Mouse (Mus musculus) intestine, embryonic 15.5 days (tissue): ENCODE data around the gene Ndst4. TPM values are rescaled to one million over a fixed set of nuclear protein-coding genes. Genes with fewer than 3 reads are reported as not detected.

Experiments used
- ATAC-seq: fragments of 200-750 bp; cut with Nextera tagmentation; 2 replicates; pipeline ENCODE4 v1.8.0; 2017; ENCODE audit warnings: moderate TSS enrichment, moderate library complexity
- H3K27ac ChIP-seq: fragments of 300-500 bp; sonication (generic); 2 replicates; pipeline ENCODE4 v1.5.1; 2015; ENCODE audit warnings: mild to moderate bottlenecking, inconsistent platforms
- H3K27me3 ChIP-seq: fragments of 300-500 bp; sonication (generic); replicated peaks from 2 replicates; pipeline ENCODE4 v1.6.1; 2015; ENCODE audit warnings: inconsistent platforms
- H3K36me3 ChIP-seq: fragments of 300-500 bp; sonication (generic); 2 replicates; pipeline ENCODE4 v1.6.1; 2015; ENCODE audit warnings: inconsistent platforms
- H3K4me1 ChIP-seq: fragments of 300-500 bp; sonication (generic); replicated peaks from 2 replicates; pipeline ENCODE4 v1.6.1; 2015; ENCODE audit warnings: inconsistent platforms
- H3K4me2 ChIP-seq: fragments of 300-500 bp; sonication (generic); replicated peaks from 2 replicates; pipeline ENCODE4 v1.6.1; 2015; ENCODE audit warnings: mild to moderate bottlenecking, inconsistent platforms
- H3K4me3 ChIP-seq: fragments of 300-500 bp; sonication (generic); replicated peaks from 2 replicates; pipeline ENCODE4 v1.5.1; 2015; ENCODE audit warnings: inconsistent platforms
- H3K9ac ChIP-seq: fragments of 300-500 bp; sonication (generic); 2 replicates; pipeline ENCODE4 v1.6.1; 2015; ENCODE audit warnings: inconsistent platforms
- H3K9me3 ChIP-seq: fragments of 300-500 bp; sonication (generic); 2 replicates; pipeline ENCODE4 v1.6.1; 2016; ENCODE audit warnings: inconsistent platforms
- WGBS: fragments of 180-500 bp; shearing (Covaris S2); methylation state at CpG from one replicate; pipeline ENCODE4 v1.1.7; 2015; 5-methylcytosine and 5-hydroxymethylcytosine counted together
- polyA plus RNA-seq: library from polyadenylated mRNA; unstranded; fragments of >200 nt; fragmentation: Nextera tagmentation; extraction: Ambion mirVana; gene quantifications from 2 replicates; pipeline ENCODE4 v1.2.1, GENCODE M21; 2015

Ndst4 gene
- polyA plus RNA-seq, result 0.62 and 0.81 TPM in 2 replicates

- Histone ChIP-seq H3K9me3 (no peaks in the 10 kb centered on the region), H3K4me1 (no peaks in the 10 kb centered on the region), H3K4me3 (peak within 1 kb of the TSS; percentile 31), H3K4me2 (peak within 1 kb of the TSS; percentile 64), H3K27ac (no peak within 1 kb of the TSS), H3K27me3 (no peaks in the 10 kb centered on the region), H3K9ac (no peak within 1 kb of the TSS), H3K36me3 (no peaks in the 10 kb centered on the region)
- WGBS, result 16% methylated on average over 14 of the region's 14 CpGs
- ATAC-seq, result peak; percentile 63
Measured at GRCm38 (mm10) chr3:125403601-125404396, at the start of gene Ndst4. Ndst4 (plus strand) TSS chr3:125404076.

- H3K27ac ChIP-seq, result no peak overlapping the region
- WGBS, result 67% methylated on average over 3 of the region's 3 CpGs
- H3K9me3 ChIP-seq, result no peaks in the 10 kb centered on the region
- no peaks in the 10 kb centered on the region for H3K36me3 ChIP-seq
- no peak overlapping the region for H3K4me3 ChIP-seq
- no peak overlapping the region for H3K4me2 ChIP-seq
- ATAC-seq, result no peak
- H3K4me1 ChIP-seq, result no peaks in the 10 kb centered on the region
- no peak overlapping the region for H3K9ac ChIP-seq
- H3K27me3 ChIP-seq, result no peaks in the 10 kb centered on the region
Measured at GRCm38 (mm10) chr3:125397443-125397842, 6.4 kb upstream of the Ndst4 start.

GRCm38 (mm10) chr3:125406456-125406855 lies 2.6 kb downstream of the Ndst4 start:
- Histone ChIP-seq H3K4me2 (no peak overlapping the region), H3K27me3 (no peaks in the 10 kb centered on the region), H3K4me1 (no peaks in the 10 kb centered on the region), H3K9ac (no peak overlapping the region), H3K27ac (no peak overlapping the region), H3K36me3 (no peaks in the 10 kb centered on the region), H3K4me3 (no peak overlapping the region), H3K9me3 (no peaks in the 10 kb centered on the region)
- no peak for ATAC-seq
- WGBS, result 36% methylated on average over 2 of the region's 2 CpGs

- Histone ChIP-seq H3K4me3 (no peak overlapping the region), H3K27me3 (no peaks in the 10 kb centered on the region), H3K9ac (no peak overlapping the region), H3K4me2 (no peak overlapping the region), H3K4me1 (no peaks in the 10 kb centered on the region), H3K27ac (no peak overlapping the region), H3K36me3 (no peaks in the 10 kb centered on the region), H3K9me3 (no peaks in the 10 kb centered on the region)
- WGBS, result 51% methylated on average over 3 of the region's 3 CpGs
- ATAC-seq, result no peak
Measured at GRCm38 (mm10) chr3:125406991-125407390, 3.1 kb downstream of the Ndst4 start.

- no peaks in the 10 kb centered on the region for H3K27me3 ChIP-seq
- no peak overlapping the region for H3K4me2 ChIP-seq
- no peak overlapping the region for H3K27ac ChIP-seq
- H3K4me3 ChIP-seq, result no peak overlapping the region
- H3K9me3 ChIP-seq, result no peaks in the 10 kb centered on the region
- 46% methylated on average over 6 of the region's 6 CpGs for WGBS
- H3K9ac ChIP-seq, result no peak overlapping the region
- ATAC-seq, result no peak
- H3K4me1 ChIP-seq, result no peaks in the 10 kb centered on the region
- no peaks in the 10 kb centered on the region for H3K36me3 ChIP-seq
Measured at GRCm38 (mm10) chr3:125466894-125467652, 63.2 kb downstream of the Ndst4 start.

- no peak for ATAC-seq
- no peak overlapping the region for H3K4me2 ChIP-seq
- no peak overlapping the region for H3K9ac ChIP-seq
- no peaks in the 10 kb centered on the region for H3K27me3 ChIP-seq
- H3K4me3 ChIP-seq, result no peak overlapping the region
- no peaks in the 10 kb centered on the region for H3K4me1 ChIP-seq
- no peaks in the 10 kb centered on the region for H3K36me3 ChIP-seq
- H3K9me3 ChIP-seq, result no peaks in the 10 kb centered on the region
- no peak overlapping the region for H3K27ac ChIP-seq
- 71% methylated on average over 5 of the region's 5 CpGs for whole genome bisulfite sequencing
Measured at GRCm38 (mm10) chr3:125510102-125510501, 106.2 kb downstream of the Ndst4 start.

- ATAC-seq, result no peak
- H3K36me3 ChIP-seq, result no peaks in the 10 kb centered on the region
- no peak overlapping the region for H3K4me3 ChIP-seq
- H3K9me3 ChIP-seq, result no peaks in the 10 kb centered on the region
- H3K4me1 ChIP-seq, result no peaks in the 10 kb centered on the region
- WGBS, result 93% methylated on average over 8 of the region's 8 CpGs
- no peak overlapping the region for H3K9ac ChIP-seq
- H3K4me2 ChIP-seq, result no peak overlapping the region
- no peaks in the 10 kb centered on the region for H3K27me3 ChIP-seq
- H3K27ac ChIP-seq, result no peak overlapping the region
Measured at GRCm38 (mm10) chr3:125533371-125533770, 129.5 kb downstream of the Ndst4 start.

GRCm38 (mm10) chr3:125570602-125571001 lies 166.7 kb downstream of the Ndst4 start:
- Histone ChIP-seq H3K4me3 (no peak overlapping the region), H3K36me3 (no peaks in the 10 kb centered on the region), H3K4me2 (no peak overlapping the region), H3K27ac (no peak overlapping the region), H3K9ac (no peak overlapping the region), H3K9me3 (no peaks in the 10 kb centered on the region), H3K4me1 (no peaks in the 10 kb centered on the region), H3K27me3 (no peaks in the 10 kb centered on the region)
- WGBS, result 63% methylated on average over 2 of the region's 2 CpGs
- no peak for ATAC-seq

GRCm38 (mm10) chr3:125632233-125632632 lies 228.4 kb downstream of the Ndst4 start:
- Histone ChIP-seq H3K4me1 (no peaks in the 10 kb centered on the region), H3K36me3 (no peaks in the 10 kb centered on the region), H3K4me3 (no peak overlapping the region), H3K9ac (no peak overlapping the region), H3K27me3 (no peaks in the 10 kb centered on the region), H3K9me3 (no peaks in the 10 kb centered on the region), H3K4me2 (no peak overlapping the region), H3K27ac (no peak overlapping the region)
- 85% methylated on average over 2 of the region's 2 CpGs for whole genome bisulfite sequencing
- ATAC-seq, result no peak

- no peak overlapping the region for H3K27ac ChIP-seq
- ATAC-seq, result no peak
- H3K4me2 ChIP-seq, result no peak overlapping the region
- 54% methylated on average over 3 of the region's 3 CpGs for WGBS
- no peak overlapping the region for H3K9ac ChIP-seq
- H3K9me3 ChIP-seq, result no peaks in the 10 kb centered on the region
- no peak overlapping the region for H3K4me3 ChIP-seq
- H3K36me3 ChIP-seq, result no peaks in the 10 kb centered on the region
- no peaks in the 10 kb centered on the region for H3K27me3 ChIP-seq
- no peaks in the 10 kb centered on the region for H3K4me1 ChIP-seq
Measured at GRCm38 (mm10) chr3:125655009-125655635, 251.2 kb downstream of the Ndst4 start.

GRCm38 (mm10) chr3:125660114-125660717 lies 256.3 kb downstream of the Ndst4 start:
- Histone ChIP-seq H3K4me3 (no peak overlapping the region), H3K27ac (no peak overlapping the region), H3K4me2 (no peak overlapping the region), H3K27me3 (no peaks in the 10 kb centered on the region), H3K9me3 (no peaks in the 10 kb centered on the region), H3K4me1 (no peaks in the 10 kb centered on the region), H3K36me3 (no peaks in the 10 kb centered on the region), H3K9ac (no peak overlapping the region)
- WGBS, result 61% methylated on average over 3 of the region's 3 CpGs
- peak; percentile 60; the same call in 1 of the 2 replicates for ATAC-seq

GRCm38 (mm10) chr3:125660884-125661532 lies 257.1 kb downstream of the Ndst4 start:
- H3K9ac ChIP-seq, result no peak overlapping the region
- 33% methylated on average over 2 of the region's 2 CpGs for WGBS
- ATAC-seq, result peak; percentile 92

More at GRCm38 (mm10) chr3:125660884-125661532, 257.1 kb downstream of the Ndst4 start:
- H3K4me3 ChIP-seq, result no peak overlapping the region
- H3K27ac ChIP-seq, result no peak overlapping the region
- no peak overlapping the region for H3K4me2 ChIP-seq
- no peaks in the 10 kb centered on the region for H3K36me3 ChIP-seq
- H3K27me3 ChIP-seq, result no peaks in the 10 kb centered on the region
- H3K4me1 ChIP-seq, result no peaks in the 10 kb centered on the region
- H3K9me3 ChIP-seq, result no peaks in the 10 kb centered on the region
